In the genomic region with DNA sequence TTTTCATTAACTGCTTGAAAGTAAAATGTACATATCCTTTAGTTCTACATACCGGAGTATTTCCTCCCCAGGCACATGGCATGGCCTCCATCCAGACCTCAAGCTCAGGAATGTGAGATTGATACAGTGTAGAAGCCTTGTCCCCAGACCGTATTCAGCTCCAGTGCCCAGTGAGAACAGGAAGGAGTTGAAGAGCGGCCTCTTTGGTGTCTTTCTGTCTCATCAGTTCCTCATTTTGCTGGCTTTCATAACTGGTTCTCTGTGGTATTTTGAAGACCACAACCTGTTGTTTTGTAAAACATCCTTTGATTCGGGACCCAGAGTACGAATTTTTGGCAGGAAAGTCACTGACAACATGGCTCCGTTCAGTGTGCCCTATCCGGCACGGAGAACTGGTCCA, we compare ENCODE assay signal across 20 mouse cellular contexts.
DNase-seq lines count a peak whose midpoint lies in the region; ATAC-seq and TF ChIP-seq lines count a peak whose summit lies in the region.
"Had no signal": no experiment of that assay in that cellular context is flagged by ENCODE, and none has a peak within 500 bp of the region (broad histone marks: within the 10 kb centered on the region; RNA-seq: fewer than 3 reads in every experiment).

No protein-coding gene starts in this region.

- no peaks in the 10 kb centered on the region for H3K27me3 ChIP-seq in CH12.LX (replicated peaks)
- H3K27me3 ChIP-seq: embryonic facial prominence, embryonic 13.5 days; forebrain, embryonic 15.5 days; kidney, embryonic 15.5 days; limb, embryonic 12.5 days; liver, embryonic 13.5 days; midbrain, embryonic 15.5 days had no signal

- ATAC-seq in common myeloid progenitor, adult 5-6 weeks (replicated peaks; ENCODE audit: low read depth, poor library complexity, severe bottlenecking): peak; percentile 86
- ATAC-seq in neutrophil, adult 5-6 weeks (ENCODE audit: extremely low read depth, insufficient number of reproducible peaks, low FRiP score, poor library complexity, severe bottlenecking): peak; percentile 72
- ATAC-seq: forebrain, embryonic 15.5 days; midbrain, embryonic 15.5 days had no signal

- in situ Hi-C loops in CH12.LX (cut with MboI; ENCODE audit: low pct_ligation_motif_present, low pct_unique_long_range_greater_than_20kb, low sequenced_read_pairs): loop anchor here (10.0 kb wide), 1 partner anchor 181 kb away; a partner anchor contains a TSS

- H3K4me1 ChIP-seq in CH12.LX (ENCODE audit: control insufficient read depth in 1 of 2, insufficient read depth in 2 of 2): peaks cover 12 to 38% of the 10 kb centered on the region in 2 experiments
- H3K4me1 ChIP-seq: forebrain, embryonic 15.5 days; kidney, embryonic 15.5 days; liver, embryonic 13.5 days; midbrain, embryonic 15.5 days had no signal

- TF ChIP-seq EP300 in CH12.LX (IDR thresholded peaks at IDR 0.05; ENCODE audit: low read length): peak; percentile 92

- H3K9ac ChIP-seq in CH12.LX (ENCODE audit: insufficient read depth, low read depth): no peak overlapping the region
- H3K9ac ChIP-seq: embryonic facial prominence, embryonic 13.5 days; forebrain, embryonic 15.5 days; hindbrain, embryonic 14.5 days; kidney, embryonic 15.5 days; limb, embryonic 12.5 days; liver, embryonic 13.5 days; midbrain, embryonic 15.5 days had no signal

- H3K27ac ChIP-seq in CH12.LX (ENCODE audit: insufficient read depth, low read depth): no peak overlapping the region
- H3K27ac ChIP-seq: embryonic facial prominence, embryonic 13.5 days; forebrain, embryonic 15.5 days; hindbrain, embryonic 14.5 days; kidney, embryonic 15.5 days; limb, embryonic 12.5 days; liver, embryonic 13.5 days; midbrain, embryonic 15.5 days had no signal

- TF ChIP-seq POLR2A in CH12.LX (IDR thresholded peaks at IDR 0.05; ENCODE audit: low read depth, low read length): no peak

- peak overlapping the region in 1 of 3 experiments; percentile 9 for H3K4me3 ChIP-seq in CH12.LX (replicated peaks in 1 of 3; ENCODE audit: low read depth in 2 of 3, low read length in 2 of 3, poor library complexity in 1 of 3)
- H3K4me3 ChIP-seq: embryonic facial prominence, embryonic 13.5 days; forebrain, embryonic 15.5 days; kidney, embryonic 15.5 days; limb, embryonic 12.5 days; liver, embryonic 13.5 days; midbrain, embryonic 15.5 days had no signal

- peak overlapping the region; percentile 43 for H3K4me2 ChIP-seq in CH12.LX (ENCODE audit: insufficient read depth, low read depth, poor library complexity, severe bottlenecking)
- H3K4me2 ChIP-seq: embryonic facial prominence, embryonic 13.5 days; forebrain, embryonic 15.5 days; hindbrain, embryonic 14.5 days; kidney, embryonic 15.5 days; limb, embryonic 12.5 days; liver, embryonic 13.5 days; midbrain, embryonic 15.5 days had no signal

- dilution Hi-C loops in CH12.LX (cut with MboI; ENCODE audit: extremely low pct_ligation_motif_present, extremely low pct_unique_long_range_greater_than_20kb, low sequenced_read_pairs): no loop called here

- H3K79me2 ChIP-seq in CH12.LX (replicated peaks; ENCODE audit: control insufficient read depth, extremely low read depth, insufficient read depth, poor library complexity, severe bottlenecking): no peaks in the 10 kb centered on the region

- peak; percentile 19 to 38 for DNase-seq in spleen, postnatal 36 days (ENCODE audit: low spot score in 2 of 2)
- no peak for DNase-seq in spleen, postnatal 10 days (ENCODE audit: low spot score in 2 of 2)
- peak; percentile 80 for DNase-seq in CH12.LX (ENCODE audit: extremely low read depth)
- DNase-seq in kidney, adult 9 months: no peak
- DNase-seq in cerebellum, adult 11 months: no peak
- DNase-seq in layer of hippocampus, postnatal 36 days: no peak
- DNase-seq: adrenal gland, postnatal 36 days; cerebellum, adult 8-10 months; gastrocnemius, postnatal 14 days; liver, embryonic 13.5 days; right cerebral cortex, postnatal 4 days; thymus, postnatal 36 days had no signal

- H3K9me3 ChIP-seq in CH12.LX (replicated peaks; ENCODE audit: low read length): no peaks in the 10 kb centered on the region
- H3K9me3 ChIP-seq: embryonic facial prominence, embryonic 13.5 days; forebrain, embryonic 15.5 days; kidney, embryonic 15.5 days; limb, embryonic 12.5 days; liver, embryonic 13.5 days; midbrain, embryonic 15.5 days had no signal

- TF ChIP-seq CTCF in CH12.LX (conservative IDR thresholded peaks at IDR 0.05 in 1 of 2, IDR thresholded peaks at IDR 0.05 in 1 of 2; ENCODE audit: low read depth in 2 of 2, low read length in 2 of 2): no peak

- no peak; the same call in 1 of the 2 replicates for TF ChIP-seq RAD21 in CH12.LX (IDR thresholded peaks at IDR 0.05; ENCODE audit: low read depth, low read length)

- H3K36me3 ChIP-seq in CH12.LX (replicated peaks in 1 of 2; ENCODE audit: control insufficient read depth in 1 of 2, insufficient read depth in 1 of 2, low read length in 1 of 2): peaks cover 0 to 9% of the 10 kb centered on the region in 2 experiments
- H3K36me3 ChIP-seq: embryonic facial prominence, embryonic 13.5 days; forebrain, embryonic 15.5 days; kidney, embryonic 15.5 days; limb, embryonic 12.5 days; liver, embryonic 13.5 days; midbrain, embryonic 15.5 days had no signal

TF ChIP-seq in CH12.LX, 34 proteins besides CTCF, POLR2A, EP300 and RAD21:
- TF ChIP-seq RCOR1 (conservative IDR thresholded peaks at IDR 0.05; ENCODE audit: low read depth, low read length) (peak; percentile 69; the same call in 1 of the 2 replicates), IRF4 (IDR thresholded peaks at IDR 0.05; ENCODE audit: low read depth, low read length) (peak; percentile 93), JUND (conservative IDR thresholded peaks at IDR 0.05; ENCODE audit: low read depth, low read length) (peak; percentile 64), MAFK (IDR thresholded peaks at IDR 0.05; ENCODE audit: insufficient replicate concordance, low read length) (peak; percentile 65; the same call in 1 of the 2 replicates), TCF12 (IDR thresholded peaks at IDR 0.05; ENCODE audit: low read depth, low read length) (0 out of 2 replicates have a peak, but pooled peaks have one; percentile 15), BHLHE40 (IDR thresholded peaks at IDR 0.05; ENCODE audit: low read depth, low read length) (peak; percentile 52), ETS1 (conservative IDR thresholded peaks at IDR 0.05; ENCODE audit: low read depth, low read length) (peak; percentile 35; the same call in 1 of the 2 replicates), ELF1 (IDR thresholded peaks at IDR 0.05; ENCODE audit: low read depth, low read length) (peak; percentile 45; the same call in 1 of the 2 replicates), USF1 (IDR thresholded peaks at IDR 0.05; ENCODE audit: low read depth, low read length) (no peak), KAT2A (IDR thresholded peaks at IDR 0.05; ENCODE audit: insufficient replicate concordance, low read length) (no peak), MAZ (IDR thresholded peaks at IDR 0.05; ENCODE audit: low read depth, low read length) (0 out of 2 replicates have a peak, but pooled peaks have one; percentile 28), MEF2A (IDR thresholded peaks at IDR 0.05; ENCODE audit: borderline replicate concordance, low read depth, low read length) (peak; percentile 60), TBP (conservative IDR thresholded peaks at IDR 0.05; ENCODE audit: low read depth, low read length) (no peak), CHD1 (IDR thresholded peaks at IDR 0.05; ENCODE audit: low read depth, low read length) (no peak)

Comparison
In these comparisons a context has a peak if more than half of its experiments do, and no peak if none do; other contexts are left out.
1. DNase-seq: peak in spleen, postnatal 36 days (2 of 2) and CH12.LX (single experiment); none in spleen, postnatal 10 days (0 of 2), kidney, adult 9 months (single experiment), cerebellum, adult 11 months (single experiment) and layer of hippocampus, postnatal 36 days (0 of 2).